Comparison of ENCODE assay signal across 8 mouse cellular contexts in the genomic region with DNA sequence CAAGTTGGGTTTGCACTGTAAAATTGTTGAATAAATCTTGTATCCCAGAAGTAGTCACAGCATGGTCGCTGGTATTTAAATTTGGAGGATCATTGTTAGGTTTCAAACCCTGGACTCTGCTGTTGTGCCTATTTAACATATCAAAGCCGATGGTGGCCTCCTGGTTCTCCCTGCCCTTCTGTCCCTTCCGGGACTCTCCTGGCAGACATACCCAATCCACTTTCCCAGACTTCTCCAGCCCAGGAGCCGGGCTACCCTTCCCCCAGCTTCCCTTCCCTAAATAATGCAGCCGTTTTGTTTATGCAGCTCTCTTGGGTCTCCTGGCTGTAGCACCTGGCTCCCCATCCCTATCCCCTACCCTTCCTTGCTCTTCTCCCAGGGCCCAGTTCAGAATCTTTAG. TPM values are rescaled to one million over a fixed set of nuclear protein-coding genes. Genes with fewer than 3 reads are reported as not detected.
DNase-seq lines count a peak whose midpoint lies in the region; ATAC-seq lines count a peak whose summit lies in the region.

No protein-coding gene starts in this region.

- H3K9me3 ChIP-seq in erythroblast, embryonic 14.5 days (ENCODE audit: control insufficient read depth, low read length), result peaks cover 2% of the 10 kb centered on the region; the same call in 1 of the 2 replicates
- no peaks in the 10 kb centered on the region for H3K9me3 ChIP-seq in heart, embryonic 15.5 days (replicated peaks)
- H3K9me3 ChIP-seq in liver, embryonic 16.5 days (replicated peaks; ENCODE audit: control insufficient read depth, low read length), result no peaks in the 10 kb centered on the region

- ATAC-seq in erythroblast, adult 5-6 weeks (replicated peaks; ENCODE audit: low FRiP score, poor library complexity, severe bottlenecking), result no peak
- no peak for ATAC-seq in heart, embryonic 15.5 days (replicated peaks; ENCODE audit: insufficient number of reproducible peaks, insufficient read depth, low FRiP score, low read depth)
- no peak for ATAC-seq in liver, embryonic 16.5 days (ENCODE audit: low read depth)

- peak overlapping the region; percentile 97 for H3K4me3 ChIP-seq in erythroblast, embryonic 14.5 days (replicated peaks)
- H3K4me3 ChIP-seq in heart, embryonic 15.5 days, result peak overlapping the region; percentile 90
- H3K4me3 ChIP-seq in liver, embryonic 16.5 days (ENCODE audit: low read depth, low read length), result peak overlapping the region; percentile 94

- peak overlapping the region; percentile 87; the same call in 1 of the 2 replicates for H3K27ac ChIP-seq in heart, embryonic 15.5 days
- H3K27ac ChIP-seq in liver, embryonic 16.5 days (ENCODE audit: low read length), result 0 out of 2 replicates have a peak overlapping the region, but pooled peaks have one; percentile 81

- 6% methylated on average over 5 of the region's 5 CpGs for WGBS in heart, embryonic 15.5 days
- 13% methylated on average over 5 of the region's 5 CpGs for WGBS in liver, embryonic 16.5 days (ENCODE audit: insufficient replicate concordance)

- peak overlapping the region; percentile 82 for H3K9ac ChIP-seq in heart, embryonic 15.5 days
- H3K9ac ChIP-seq in liver, embryonic 16.5 days (ENCODE audit: low read depth, low read length), result peak overlapping the region; percentile 89

- peaks cover 44% of the 10 kb centered on the region for H3K4me1 ChIP-seq in erythroblast, embryonic 14.5 days (ENCODE audit: control insufficient read depth)
- H3K4me1 ChIP-seq in heart, embryonic 15.5 days (replicated peaks), result peaks cover 22% of the 10 kb centered on the region
- peaks cover 24% of the 10 kb centered on the region for H3K4me1 ChIP-seq in liver, embryonic 16.5 days (ENCODE audit: control insufficient read depth, low read depth, low read length)

- no peaks in the 10 kb centered on the region for H3K27me3 ChIP-seq in erythroblast, embryonic 14.5 days (ENCODE audit: control insufficient read depth)
- H3K27me3 ChIP-seq in heart, embryonic 15.5 days, result no peaks in the 10 kb centered on the region
- H3K27me3 ChIP-seq in liver, embryonic 16.5 days (ENCODE audit: control insufficient read depth, insufficient read depth, low read depth, low read length), result no peaks in the 10 kb centered on the region

- H3K36me3 ChIP-seq in erythroblast, embryonic 14.5 days (ENCODE audit: control insufficient read depth), result peaks cover 57% of the 10 kb centered on the region
- peaks cover 11% of the 10 kb centered on the region; the same call in 1 of the 2 replicates for H3K36me3 ChIP-seq in heart, embryonic 15.5 days
- H3K36me3 ChIP-seq in liver, embryonic 16.5 days (ENCODE audit: control insufficient read depth, insufficient read depth), result no peaks in the 10 kb centered on the region; the same call in 1 of the 2 replicates

- peak overlapping the region; percentile 84 for H3K4me2 ChIP-seq in heart, embryonic 15.5 days
- peak overlapping the region; percentile 82 for H3K4me2 ChIP-seq in liver, embryonic 16.5 days (ENCODE audit: low read depth, low read length)

- DNase-seq in ES-CJ7 (ENCODE audit: low read depth, low spot score), result peak; percentile 83
- no peak for DNase-seq in thymus, postnatal 0 days (ENCODE audit: low spot score)
- DNase-seq in ovary, postnatal 36 days (ENCODE audit: low spot score), result no peak
- no peak for DNase-seq in gastrocnemius, postnatal 10 days

RNA-seq across cellular contexts. Expression of a gene that starts 0.5 kb away (rescaled TPM):
- 0.29 and 0.33 TPM in 2 replicates for polyA plus RNA-seq in erythroblast, embryonic 14.5 days (2012)
- 5.2 and 6.1 TPM in 2 replicates for total RNA-seq in erythroblast, adult 5-6 weeks (2015; ENCODE audit: low replicate concordance)
- 1.2 and 3.2 TPM in 2 replicates for total RNA-seq in erythroblast, adult 5-6 weeks (2017; ENCODE audit: low replicate concordance)
- polyA plus RNA-seq in heart, embryonic 15.5 days (2015; fragmentation: Nextera tagmentation; extraction: Ambion mirVana), result 15.6 TPM in 2 replicates
- 6.3 and 6.7 TPM in 2 replicates for polyA plus RNA-seq in liver, embryonic 16.5 days (2015; fragmentation: Nextera tagmentation; extraction: Ambion mirVana)
- polyA plus RNA-seq in thymus, postnatal 0 days (2015; fragmentation: Nextera tagmentation; extraction: Ambion mirVana), result 19.0 and 19.3 TPM in 2 replicates
- total RNA-seq in gastrocnemius, postnatal 10 days (2021), result 1 to 10 TPM; 3.4 to 3.5 TPM

RNA-seq across cellular contexts. Expression of a gene that starts 1.2 kb away (rescaled TPM):
- 1.8 TPM in 2 replicates for polyA plus RNA-seq in erythroblast, embryonic 14.5 days (2012)
- 5.6 and 12.5 TPM in 2 replicates for total RNA-seq in erythroblast, adult 5-6 weeks (2015; ENCODE audit: low replicate concordance)
- 15.2 and 18.3 TPM in 2 replicates for total RNA-seq in erythroblast, adult 5-6 weeks (2017; ENCODE audit: low replicate concordance)
- polyA plus RNA-seq in heart, embryonic 15.5 days (2015; fragmentation: Nextera tagmentation; extraction: Ambion mirVana), result 25.6 and 31.1 TPM in 2 replicates
- polyA plus RNA-seq in liver, embryonic 16.5 days (2015; fragmentation: Nextera tagmentation; extraction: Ambion mirVana), result 17.5 and 17.6 TPM in 2 replicates
- polyA plus RNA-seq in thymus, postnatal 0 days (2015; fragmentation: Nextera tagmentation; extraction: Ambion mirVana), result 35.4 and 39.9 TPM in 2 replicates
- 10 to 100 TPM; 15.2 to 17.7 TPM for total RNA-seq in gastrocnemius, postnatal 10 days (2021)

RNA-seq across cellular contexts. Expression of a gene that starts 1.3 kb away (rescaled TPM):
- 0.80 and 1.2 TPM in 2 replicates for polyA plus RNA-seq in erythroblast, embryonic 14.5 days (2012)
- total RNA-seq in erythroblast, adult 5-6 weeks (2015; ENCODE audit: low replicate concordance), result 5.0 and 9.6 TPM in 2 replicates
- total RNA-seq in erythroblast, adult 5-6 weeks (2017; ENCODE audit: low replicate concordance), result 2.5 and 13.1 TPM in 2 replicates
- polyA plus RNA-seq in heart, embryonic 15.5 days (2015; fragmentation: Nextera tagmentation; extraction: Ambion mirVana), result 22.2 and 24.0 TPM in 2 replicates
- polyA plus RNA-seq in liver, embryonic 16.5 days (2015; fragmentation: Nextera tagmentation; extraction: Ambion mirVana), result 10.1 and 13.0 TPM in 2 replicates
- 28.4 and 31.8 TPM in 2 replicates for polyA plus RNA-seq in thymus, postnatal 0 days (2015; fragmentation: Nextera tagmentation; extraction: Ambion mirVana)
- 1 to 10 TPM; 6.7 to 7.4 TPM for total RNA-seq in gastrocnemius, postnatal 10 days (2021)

RNA-seq across cellular contexts. Expression of a gene that starts 1.4 kb away (rescaled TPM):
- 0.55 TPM in 1 of 2 replicates, not detected in the other for polyA plus RNA-seq in erythroblast, embryonic 14.5 days (2012)
- total RNA-seq in erythroblast, adult 5-6 weeks (2015; ENCODE audit: low replicate concordance), result not detected in 2 replicates
- total RNA-seq in erythroblast, adult 5-6 weeks (2017; ENCODE audit: low replicate concordance), result not detected in 2 replicates
- not detected in 2 replicates for polyA plus RNA-seq in heart, embryonic 15.5 days (2015; fragmentation: Nextera tagmentation; extraction: Ambion mirVana)
- not detected in 2 replicates for polyA plus RNA-seq in liver, embryonic 16.5 days (2015; fragmentation: Nextera tagmentation; extraction: Ambion mirVana)
- polyA plus RNA-seq in thymus, postnatal 0 days (2015; fragmentation: Nextera tagmentation; extraction: Ambion mirVana), result not detected in 2 replicates
- total RNA-seq in gastrocnemius, postnatal 10 days (2021), result not detected

RNA-seq across cellular contexts. Expression of a gene that starts 15.4 kb away (rescaled TPM):
- 0.13 and 0.16 TPM in 2 replicates for polyA plus RNA-seq in erythroblast, embryonic 14.5 days (2012)
- total RNA-seq in erythroblast, adult 5-6 weeks (2015; ENCODE audit: low replicate concordance), result 4.4 and 4.6 TPM in 2 replicates
- total RNA-seq in erythroblast, adult 5-6 weeks (2017; ENCODE audit: low replicate concordance), result 5.5 and 10.3 TPM in 2 replicates
- polyA plus RNA-seq in heart, embryonic 15.5 days (2015; fragmentation: Nextera tagmentation; extraction: Ambion mirVana), result 6.9 and 7.1 TPM in 2 replicates
- polyA plus RNA-seq in liver, embryonic 16.5 days (2015; fragmentation: Nextera tagmentation; extraction: Ambion mirVana), result 4.6 and 4.7 TPM in 2 replicates
- 18.6 and 20.5 TPM in 2 replicates for polyA plus RNA-seq in thymus, postnatal 0 days (2015; fragmentation: Nextera tagmentation; extraction: Ambion mirVana)
- total RNA-seq in gastrocnemius, postnatal 10 days (2021), result 1 to 10 TPM; 2.3 to 2.7 TPM
